Mouse (Mus musculus): Measurements from ENCODE around the gene Nkiras1. TPM values are rescaled to one million over a fixed set of nuclear protein-coding genes. Genes with fewer than 3 reads are reported as not detected.
"Not testable (repeated sequence)": the region's sequence is repeated elsewhere in the genome, so short reads cannot be mapped to it uniquely, and the experiment has no call there.

The Nkiras1 gene
- polyA plus RNA-seq, 1 experiment from 2014 or later, result 10.2 TPM

- WGBS, result 77% methylated on average over 4 of the region's 4 CpGs
- Histone ChIP-seq H3K9ac (ENCODE audit: low read length) (no peak overlapping the region), H3K27me3 (ENCODE audit: control insufficient read depth, insufficient read depth, low read length) (no peaks in the 10 kb centered on the region), H3K9me3 (ENCODE audit: control insufficient read depth, low read length) (no peaks in the 10 kb centered on the region), H3K4me2 (ENCODE audit: low read depth, severe bottlenecking) (no peak overlapping the region), H3K4me3 (ENCODE audit: low read depth, low read length) (no peak overlapping the region), H3K36me3 (ENCODE audit: control insufficient read depth, insufficient read depth, low read length) (peaks cover 6% of the 10 kb centered on the region), H3K4me1 (ENCODE audit: control insufficient read depth, insufficient read depth, low read length) (no peaks in the 10 kb centered on the region), H3K27ac (replicated peaks; ENCODE audit: low read depth, low read length) (no peak overlapping the region)
- DNase-seq (ENCODE audit: low spot score), result no peak
- no peak for ATAC-seq (ENCODE audit: insufficient number of reproducible peaks, low FRiP score, low TSS enrichment, low read depth)
Measured at GRCm38 (mm10) chr14:18263427-18263826, 7.5 kb upstream of the Nkiras1 start.

- DNase-seq (ENCODE audit: low spot score); H3K4me1 ChIP-seq (ENCODE audit: control insufficient read depth, insufficient read depth, low read length); H3K36me3 ChIP-seq (ENCODE audit: control insufficient read depth, insufficient read depth, low read length); H3K9me3 ChIP-seq (ENCODE audit: control insufficient read depth, low read length); H3K27me3 ChIP-seq (ENCODE audit: control insufficient read depth, insufficient read depth, low read length): not testable (repeated sequence)
- peak overlapping the region; percentile 72 for H3K27ac ChIP-seq (replicated peaks; ENCODE audit: low read depth, low read length)
- peak overlapping the region; percentile 99 for H3K9ac ChIP-seq (ENCODE audit: low read length)
- WGBS, result under 1% methylated on average over 21 of the region's 24 CpGs
- ATAC-seq (ENCODE audit: insufficient number of reproducible peaks, low FRiP score, low TSS enrichment, low read depth), result peak; percentile 4; the same call in 1 of the 2 replicates
- peak overlapping the region; percentile 96 for H3K4me3 ChIP-seq (ENCODE audit: low read depth, low read length)
- peak overlapping the region; percentile 66 for H3K4me2 ChIP-seq (ENCODE audit: low read depth, severe bottlenecking)
Measured at GRCm38 (mm10) chr14:18269947-18270528, 898 bp upstream of the Nkiras1 start.

- Histone ChIP-seq H3K4me3 (ENCODE audit: low read depth, low read length) (peak overlapping the region; percentile 96), H3K27ac (replicated peaks; ENCODE audit: low read depth, low read length) (no peak overlapping the region), H3K9ac (ENCODE audit: low read length) (no peak overlapping the region), H3K4me2 (ENCODE audit: low read depth, severe bottlenecking) (peak overlapping the region; percentile 62), H3K36me3 (ENCODE audit: control insufficient read depth, insufficient read depth, low read length) (peaks cover 6% of the 10 kb centered on the region), H3K4me1 (ENCODE audit: control insufficient read depth, insufficient read depth, low read length) (no peaks in the 10 kb centered on the region), H3K27me3 (ENCODE audit: control insufficient read depth, insufficient read depth, low read length) (no peaks in the 10 kb centered on the region), H3K9me3 (ENCODE audit: control insufficient read depth, low read length) (no peaks in the 10 kb centered on the region)
- no peak for DNase-seq (ENCODE audit: low spot score)
- no peak for ATAC-seq (ENCODE audit: insufficient number of reproducible peaks, low FRiP score, low TSS enrichment, low read depth)
- WGBS, result 11% methylated on average over 6 of the region's 7 CpGs
Measured at GRCm38 (mm10) chr14:18271666-18272065, 730 bp downstream of the Nkiras1 start.

GRCm38 (mm10) chr14:18274526-18274925 lies 3.6 kb downstream of the Nkiras1 start:
- no peak overlapping the region for H3K27ac ChIP-seq (replicated peaks; ENCODE audit: low read depth, low read length)
- DNase-seq (ENCODE audit: low spot score) (no peak), ATAC-seq (ENCODE audit: insufficient number of reproducible peaks, low FRiP score, low TSS enrichment, low read depth) (no peak)
- no peak overlapping the region for H3K4me2 ChIP-seq (ENCODE audit: low read depth, severe bottlenecking)
- H3K27me3 ChIP-seq (ENCODE audit: control insufficient read depth, insufficient read depth, low read length), result no peaks in the 10 kb centered on the region
- H3K36me3 ChIP-seq (ENCODE audit: control insufficient read depth, insufficient read depth, low read length), result peaks cover 3% of the 10 kb centered on the region; the same call in 1 of the 2 replicates
- H3K4me3 ChIP-seq (ENCODE audit: low read depth, low read length), result no peak overlapping the region
- no peak overlapping the region for H3K9ac ChIP-seq (ENCODE audit: low read length)
- H3K9me3 ChIP-seq (ENCODE audit: control insufficient read depth, low read length), result no peaks in the 10 kb centered on the region
- H3K4me1 ChIP-seq (ENCODE audit: control insufficient read depth, insufficient read depth, low read length), result no peaks in the 10 kb centered on the region
- 71% methylated on average over 1 of the region's 1 CpGs for WGBS

GRCm38 (mm10) chr14:18280375-18280774 lies 9.4 kb downstream of the Nkiras1 start:
- H3K4me2 ChIP-seq (ENCODE audit: low read depth, severe bottlenecking), result no peak overlapping the region
- H3K9me3 ChIP-seq (ENCODE audit: control insufficient read depth, low read length), result no peaks in the 10 kb centered on the region
- H3K27me3 ChIP-seq (ENCODE audit: control insufficient read depth, insufficient read depth, low read length), result no peaks in the 10 kb centered on the region
- H3K36me3 ChIP-seq (ENCODE audit: control insufficient read depth, insufficient read depth, low read length), result peaks cover 6% of the 10 kb centered on the region
- no peaks in the 10 kb centered on the region for H3K4me1 ChIP-seq (ENCODE audit: control insufficient read depth, insufficient read depth, low read length)
- ATAC-seq (ENCODE audit: insufficient number of reproducible peaks, low FRiP score, low TSS enrichment, low read depth) (no peak), DNase-seq (ENCODE audit: low spot score) (no peak)
- no peak overlapping the region for H3K27ac ChIP-seq (replicated peaks; ENCODE audit: low read depth, low read length)
- 90% methylated on average over 5 of the region's 5 CpGs for WGBS
- H3K9ac ChIP-seq (ENCODE audit: low read length), result no peak overlapping the region
- H3K4me3 ChIP-seq (ENCODE audit: low read depth, low read length), result no peak overlapping the region

GRCm38 (mm10) chr14:18284581-18284980 lies 13.6 kb downstream of the Nkiras1 start:
- H3K27me3 ChIP-seq (ENCODE audit: control insufficient read depth, insufficient read depth, low read length), result no peaks in the 10 kb centered on the region
- 88% methylated on average over 2 of the region's 2 CpGs for WGBS
- no peak overlapping the region for H3K9ac ChIP-seq (ENCODE audit: low read length)

GRCm38 (mm10) chr14:18285476-18285875 lies 14.5 kb downstream of the Nkiras1 start:
- H3K9me3 ChIP-seq (ENCODE audit: control insufficient read depth, low read length), result no peaks in the 10 kb centered on the region
- H3K27me3 ChIP-seq (ENCODE audit: control insufficient read depth, insufficient read depth, low read length), result no peaks in the 10 kb centered on the region
- H3K9ac ChIP-seq (ENCODE audit: low read length), result no peak overlapping the region
- no peak overlapping the region for H3K4me3 ChIP-seq (ENCODE audit: low read depth, low read length)
- no peak overlapping the region for H3K27ac ChIP-seq (replicated peaks; ENCODE audit: low read depth, low read length)
- ATAC-seq (ENCODE audit: insufficient number of reproducible peaks, low FRiP score, low TSS enrichment, low read depth), result no peak
- WGBS, result 87% methylated on average over 3 of the region's 3 CpGs
- H3K36me3 ChIP-seq (ENCODE audit: control insufficient read depth, insufficient read depth, low read length), result peaks cover 3% of the 10 kb centered on the region; the same call in 1 of the 2 replicates
- no peak overlapping the region for H3K4me2 ChIP-seq (ENCODE audit: low read depth, severe bottlenecking)
- no peaks in the 10 kb centered on the region for H3K4me1 ChIP-seq (ENCODE audit: control insufficient read depth, insufficient read depth, low read length)
- no peak for DNase-seq (ENCODE audit: low spot score)

More at GRCm38 (mm10) chr14:18284581-18284980, 13.6 kb downstream of the Nkiras1 start:
- Histone ChIP-seq H3K4me2 (ENCODE audit: low read depth, severe bottlenecking) (no peak overlapping the region), H3K4me3 (ENCODE audit: low read depth, low read length) (no peak overlapping the region), H3K4me1 (ENCODE audit: control insufficient read depth, insufficient read depth, low read length) (no peaks in the 10 kb centered on the region), H3K36me3 (ENCODE audit: control insufficient read depth, insufficient read depth, low read length) (peaks cover 3% of the 10 kb centered on the region), H3K9me3 (ENCODE audit: control insufficient read depth, low read length) (no peaks in the 10 kb centered on the region), H3K27ac (replicated peaks; ENCODE audit: low read depth, low read length) (no peak overlapping the region)
- DNase-seq (ENCODE audit: low spot score) (no peak), ATAC-seq (ENCODE audit: insufficient number of reproducible peaks, low FRiP score, low TSS enrichment, low read depth) (no peak)

GRCm38 (mm10) chr14:18286441-18286840 lies 15.5 kb downstream of the Nkiras1 start:
- ATAC-seq (ENCODE audit: insufficient number of reproducible peaks, low FRiP score, low TSS enrichment, low read depth) (no peak), DNase-seq (ENCODE audit: low spot score) (no peak)
- WGBS, result 89% methylated on average over 2 of the region's 2 CpGs
- H3K4me1 ChIP-seq (ENCODE audit: control insufficient read depth, insufficient read depth, low read length), result no peaks in the 10 kb centered on the region
- H3K9me3 ChIP-seq (ENCODE audit: control insufficient read depth, low read length), result no peaks in the 10 kb centered on the region
- H3K27ac ChIP-seq (replicated peaks; ENCODE audit: low read depth, low read length), result no peak overlapping the region
- H3K27me3 ChIP-seq (ENCODE audit: control insufficient read depth, insufficient read depth, low read length), result no peaks in the 10 kb centered on the region
- H3K4me3 ChIP-seq (ENCODE audit: low read depth, low read length), result no peak overlapping the region
- peaks cover 3% of the 10 kb centered on the region; the same call in 1 of the 2 replicates for H3K36me3 ChIP-seq (ENCODE audit: control insufficient read depth, insufficient read depth, low read length)
- no peak overlapping the region for H3K9ac ChIP-seq (ENCODE audit: low read length)
- no peak overlapping the region for H3K4me2 ChIP-seq (ENCODE audit: low read depth, severe bottlenecking)

GRCm38 (mm10) chr14:18287391-18287790 lies 16.5 kb downstream of the Nkiras1 start:
- Histone ChIP-seq H3K9ac (ENCODE audit: low read length) (no peak overlapping the region), H3K4me3 (ENCODE audit: low read depth, low read length) (no peak overlapping the region), H3K27me3 (ENCODE audit: control insufficient read depth, insufficient read depth, low read length) (no peaks in the 10 kb centered on the region), H3K27ac (replicated peaks; ENCODE audit: low read depth, low read length) (no peak overlapping the region), H3K4me2 (ENCODE audit: low read depth, severe bottlenecking) (no peak overlapping the region), H3K4me1 (ENCODE audit: control insufficient read depth, insufficient read depth, low read length) (no peaks in the 10 kb centered on the region), H3K36me3 (ENCODE audit: control insufficient read depth, insufficient read depth, low read length) (peaks cover under 1% of the 10 kb centered on the region; the same call in 1 of the 2 replicates), H3K9me3 (ENCODE audit: control insufficient read depth, low read length) (no peaks in the 10 kb centered on the region)
- ATAC-seq (ENCODE audit: insufficient number of reproducible peaks, low FRiP score, low TSS enrichment, low read depth), result no peak
- DNase-seq (ENCODE audit: low spot score), result no peak
- 82% methylated on average over 2 of the region's 2 CpGs for WGBS
